Mouse (Mus musculus): ENCODE measurements around the gene Cux2. TPM values are rescaled to one million over a fixed set of nuclear protein-coding genes. Genes with fewer than 3 reads are reported as not detected.
A peak's percentile ranks its signal among the peaks of the same experiment; 100 is the strongest.

The Cux2 gene
- total and polyA plus RNA-seq, 2 experiments from 2014 or later = 16.7 to 44.0 TPM

DNA sequence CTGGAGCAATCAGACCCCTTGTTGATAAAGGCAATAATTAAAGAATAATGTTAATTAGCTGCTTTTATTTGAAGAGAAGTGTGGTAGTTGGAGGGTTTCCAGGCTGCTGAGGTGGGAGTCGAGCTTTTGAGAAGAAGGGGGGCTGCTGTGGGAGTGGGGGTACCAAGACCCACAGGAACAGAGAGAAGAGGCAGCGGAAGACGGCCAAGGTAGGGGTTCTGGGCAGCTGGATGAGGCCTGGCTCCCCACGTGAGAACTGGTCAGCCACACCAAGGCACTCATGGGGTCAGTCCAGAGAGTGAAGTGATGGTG lies 16.8 kb downstream of the Cux2 start:
- 11% methylated on average over 4 of the region's 4 CpGs for WGBS
- peak; percentile 18; the same call in 1 of the 2 replicates for ATAC-seq
- H3K9me3 ChIP-seq (ENCODE audit: low read length) = 0 out of 2 replicates have a peak, but pooled peaks cover 5% of the 10 kb centered on the region

DNA sequence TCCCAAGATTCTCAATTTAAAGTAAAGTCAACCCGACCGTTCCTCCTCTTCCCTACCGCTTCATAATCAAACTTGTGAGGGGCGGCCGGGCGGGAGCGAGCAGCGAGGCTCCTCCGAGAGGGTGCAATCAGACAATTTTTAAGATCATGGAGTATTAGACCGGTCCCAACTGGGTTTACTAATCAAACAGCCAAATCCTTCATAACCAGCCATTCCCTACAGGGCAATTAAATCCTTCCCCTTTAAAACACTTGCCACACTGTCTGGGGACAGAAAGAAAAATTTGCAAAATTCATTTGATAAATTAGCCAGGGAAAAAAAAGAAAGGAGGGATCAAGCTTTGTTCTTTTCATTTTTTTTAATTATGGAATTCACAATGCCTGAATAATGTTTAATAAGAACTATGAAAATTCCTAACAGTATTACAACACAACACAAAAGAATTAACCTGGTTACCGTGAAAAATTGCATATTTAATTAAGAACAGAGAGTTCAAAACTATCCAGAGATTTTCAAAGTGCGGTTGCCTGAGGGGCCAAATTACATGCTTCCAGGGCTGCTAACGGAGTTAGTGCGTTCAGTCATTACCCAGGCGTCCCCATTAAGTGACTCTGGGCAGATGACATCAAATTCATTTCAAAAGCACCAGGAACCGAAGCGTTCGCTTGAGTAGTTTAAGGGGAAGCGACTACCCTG lies 17.3 kb downstream of the Cux2 start:
- ATAC-seq (peak; percentile 66; the same call in 1 of the 2 replicates), DNase-seq (peak; percentile 33)
- H3K4me3 ChIP-seq (ENCODE audit: low read depth, low read length) = no peak overlapping the region
- H3K4me2 ChIP-seq (ENCODE audit: low read depth) = no peak overlapping the region
- no peaks in the 10 kb centered on the region for H3K27me3 ChIP-seq (ENCODE audit: insufficient read depth, low read length)
- no peak for TF ChIP-seq CTCF (IDR thresholded peaks at IDR 0.05; ENCODE audit: low read depth)
- no peak overlapping the region for H3K9ac ChIP-seq
- 0 out of 2 replicates have a peak overlapping the region, but pooled peaks have one; percentile 35 for H3K27ac ChIP-seq (ENCODE audit: low read depth, low read length)
- H3K36me3 ChIP-seq (ENCODE audit: insufficient read depth) = peaks cover 3% of the 10 kb centered on the region; the same call in 1 of the 2 replicates
- H3K9me3 ChIP-seq (ENCODE audit: low read length) = 0 out of 2 replicates have a peak, but pooled peaks cover 5% of the 10 kb centered on the region
- 20% methylated on average over 19 of the region's 19 CpGs for WGBS
- no peaks in the 10 kb centered on the region for H3K4me1 ChIP-seq (ENCODE audit: insufficient read depth)

More for the DNA sequence above, 16.8 kb downstream of the Cux2 start:
- Histone ChIP-seq H3K36me3 (ENCODE audit: insufficient read depth) (peaks cover 3% of the 10 kb centered on the region; the same call in 1 of the 2 replicates), H3K4me3 (ENCODE audit: low read depth, low read length) (no peak overlapping the region), H3K9ac (no peak overlapping the region), H3K27ac (ENCODE audit: low read depth, low read length) (no peak overlapping the region), H3K4me2 (ENCODE audit: low read depth) (no peak overlapping the region), H3K4me1 (ENCODE audit: insufficient read depth) (no peaks in the 10 kb centered on the region), H3K27me3 (ENCODE audit: insufficient read depth, low read length) (no peaks in the 10 kb centered on the region)
- no peak for TF ChIP-seq CTCF (IDR thresholded peaks at IDR 0.05; ENCODE audit: low read depth)
- DNase-seq = no peak

DNA sequence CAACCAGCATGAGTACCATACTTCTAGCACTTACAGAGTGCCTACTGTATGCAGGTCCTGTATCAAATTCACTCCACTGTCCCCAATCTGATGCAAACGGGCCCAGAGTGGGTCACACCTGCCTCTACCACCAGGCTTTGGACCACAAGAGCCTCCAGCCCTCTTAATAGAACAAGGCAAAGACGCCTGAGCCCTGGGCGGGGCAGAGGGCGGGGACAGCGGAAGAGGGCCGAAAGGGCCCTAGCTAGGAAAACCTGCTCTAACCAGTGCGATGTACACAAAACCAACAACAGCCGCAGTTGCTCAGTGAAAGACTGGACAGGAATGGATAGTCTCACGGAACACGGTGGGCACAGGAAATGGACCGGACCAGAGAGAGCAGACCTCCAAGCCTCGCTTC lies 18.8 kb downstream of the Cux2 start:
- no peak for ATAC-seq
- H3K9ac ChIP-seq = no peak overlapping the region
- H3K4me1 ChIP-seq (ENCODE audit: insufficient read depth) = no peaks in the 10 kb centered on the region
- no peak overlapping the region for H3K4me2 ChIP-seq (ENCODE audit: low read depth)
- H3K4me3 ChIP-seq (ENCODE audit: low read depth, low read length) = no peak overlapping the region
- no peak for TF ChIP-seq CTCF (IDR thresholded peaks at IDR 0.05; ENCODE audit: low read depth)
- H3K36me3 ChIP-seq (ENCODE audit: insufficient read depth) = peaks cover 3% of the 10 kb centered on the region; the same call in 1 of the 2 replicates
- no peak for DNase-seq
- H3K27ac ChIP-seq (ENCODE audit: low read depth, low read length) = no peak overlapping the region
- no peaks in the 10 kb centered on the region for H3K9me3 ChIP-seq (ENCODE audit: low read length)
- WGBS = 72% methylated on average over 12 of the region's 12 CpGs
- H3K27me3 ChIP-seq (ENCODE audit: insufficient read depth, low read length) = no peaks in the 10 kb centered on the region

DNA sequence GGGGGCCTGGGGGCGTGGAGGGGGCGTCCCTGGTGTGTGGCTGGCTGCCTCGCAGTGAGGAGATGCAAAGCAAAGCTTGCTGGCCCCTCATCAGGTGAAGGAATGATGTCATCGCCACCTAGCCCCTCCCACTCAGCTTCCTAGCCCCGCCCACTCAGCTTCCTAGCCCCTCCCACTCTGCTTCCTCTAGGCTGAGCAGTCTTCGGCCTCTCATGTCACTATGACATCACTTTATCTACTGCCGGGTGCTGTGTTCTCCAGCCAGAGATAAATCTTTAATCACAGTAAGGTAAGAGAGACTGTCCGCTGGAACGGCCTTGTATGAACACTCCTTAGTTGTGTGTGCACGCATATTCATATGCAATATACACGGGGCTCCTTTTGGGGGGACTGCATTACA lies 19.3 kb downstream of the Cux2 start:
- H3K4me1 ChIP-seq (ENCODE audit: insufficient read depth) = no peaks in the 10 kb centered on the region
- H3K36me3 ChIP-seq (ENCODE audit: insufficient read depth) = peaks cover 3% of the 10 kb centered on the region; the same call in 1 of the 2 replicates
- no peak for TF ChIP-seq CTCF (IDR thresholded peaks at IDR 0.05; ENCODE audit: low read depth)
- H3K27ac ChIP-seq (ENCODE audit: low read depth, low read length) = no peak overlapping the region
- no peak overlapping the region for H3K9ac ChIP-seq
- DNase-seq (no peak), ATAC-seq (no peak)
- H3K27me3 ChIP-seq (ENCODE audit: insufficient read depth, low read length) = no peaks in the 10 kb centered on the region
- H3K9me3 ChIP-seq (ENCODE audit: low read length) = no peaks in the 10 kb centered on the region
- H3K4me2 ChIP-seq (ENCODE audit: low read depth) = no peak overlapping the region
- H3K4me3 ChIP-seq (ENCODE audit: low read depth, low read length) = no peak overlapping the region
- 53% methylated on average over 11 of the region's 11 CpGs for WGBS

GRCm38 (mm10) chr5:122026771-122027170 lies 23.1 kb downstream of the Cux2 start:
- no peaks in the 10 kb centered on the region for H3K27me3 ChIP-seq (ENCODE audit: insufficient read depth, low read length)
- H3K9me3 ChIP-seq (ENCODE audit: low read length) = no peaks in the 10 kb centered on the region
- no peak overlapping the region for H3K4me2 ChIP-seq (ENCODE audit: low read depth)
- DNase-seq (no peak), ATAC-seq (no peak)
- H3K4me1 ChIP-seq (ENCODE audit: insufficient read depth) = no peaks in the 10 kb centered on the region
- H3K36me3 ChIP-seq (ENCODE audit: insufficient read depth) = no peaks in the 10 kb centered on the region
- no peak overlapping the region for H3K9ac ChIP-seq
- H3K27ac ChIP-seq (ENCODE audit: low read depth, low read length) = no peak overlapping the region
- no peak for TF ChIP-seq CTCF (IDR thresholded peaks at IDR 0.05; ENCODE audit: low read depth)
- no peak overlapping the region for H3K4me3 ChIP-seq (ENCODE audit: low read depth, low read length)
- 76% methylated on average over 9 of the region's 9 CpGs for WGBS

DNA sequence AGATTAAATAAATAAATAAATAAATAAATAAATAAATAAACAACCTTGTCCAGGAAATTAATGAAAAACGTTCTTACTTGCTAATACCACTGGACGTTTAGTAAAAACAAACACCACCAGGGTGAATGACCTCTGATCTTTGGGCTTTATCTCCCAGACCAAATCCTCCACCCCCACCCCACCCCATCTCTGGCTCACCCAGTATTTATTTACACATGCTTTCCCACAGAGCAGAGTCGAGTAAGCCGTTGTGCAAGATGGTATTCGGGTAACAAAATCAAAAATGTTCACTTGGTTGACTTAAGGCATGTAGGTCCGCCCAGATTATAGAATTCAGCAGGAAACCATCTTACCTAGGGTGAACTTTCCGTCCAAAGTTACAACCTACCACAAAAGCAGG lies 23.6 kb downstream of the Cux2 start:
- no peaks in the 10 kb centered on the region for H3K9me3 ChIP-seq (ENCODE audit: low read length)
- H3K4me3 ChIP-seq (ENCODE audit: low read depth, low read length) = no peak overlapping the region
- ATAC-seq (no peak), DNase-seq (no peak)
- H3K27ac ChIP-seq (ENCODE audit: low read depth, low read length) = no peak overlapping the region
- no peaks in the 10 kb centered on the region for H3K4me1 ChIP-seq (ENCODE audit: insufficient read depth)
- H3K36me3 ChIP-seq (ENCODE audit: insufficient read depth) = no peaks in the 10 kb centered on the region
- no peak for TF ChIP-seq CTCF (IDR thresholded peaks at IDR 0.05; ENCODE audit: low read depth)
- no peak overlapping the region for H3K4me2 ChIP-seq (ENCODE audit: low read depth)
- no peak overlapping the region for H3K9ac ChIP-seq
- H3K27me3 ChIP-seq (ENCODE audit: insufficient read depth, low read length) = no peaks in the 10 kb centered on the region
- WGBS = 77% methylated on average over 7 of the region's 7 CpGs

- H3K4me2 ChIP-seq (ENCODE audit: low read depth) = no peak overlapping the region
- H3K36me3 ChIP-seq (ENCODE audit: insufficient read depth) = no peaks in the 10 kb centered on the region
- TF ChIP-seq CTCF (IDR thresholded peaks at IDR 0.05; ENCODE audit: low read depth) = no peak
- H3K4me1 ChIP-seq (ENCODE audit: insufficient read depth) = no peaks in the 10 kb centered on the region
- no peak overlapping the region for H3K4me3 ChIP-seq (ENCODE audit: low read depth, low read length)
- ATAC-seq = no peak
- H3K9me3 ChIP-seq (ENCODE audit: low read length) = no peaks in the 10 kb centered on the region
- H3K27me3 ChIP-seq (ENCODE audit: insufficient read depth, low read length) = no peaks in the 10 kb centered on the region
- DNase-seq = no peak
- 96% methylated on average over 11 of the region's 11 CpGs for WGBS
- no peak overlapping the region for H3K9ac ChIP-seq
- H3K27ac ChIP-seq (ENCODE audit: low read depth, low read length) = no peak overlapping the region
Observed at GRCm38 (mm10) chr5:122025117-122025516, 24.8 kb downstream of the Cux2 start.

Measured in forebrain, postnatal 0 days (tissue).